ENCODE assay signal across 1 mouse cellular context in genomic region chr10:81285694-81286450, GRCm38 (mm10).
TF ChIP-seq lines count a peak whose summit lies in the region.

No protein-coding gene starts in this region.

TF ChIP-seq in CH12.LX, 34 proteins besides CTCF, POLR2A, EP300 and RAD21 (continued from another document):
- peak; percentile 58; the same call in 1 of the 2 replicates for TF ChIP-seq CHD2 (IDR thresholded peaks at IDR 0.05; ENCODE audit: low read length)
- peak; percentile 20 for TF ChIP-seq SMC3 (IDR thresholded peaks at IDR 0.05; ENCODE audit: low read depth, low read length)
- no peak for TF ChIP-seq JUND (conservative IDR thresholded peaks at IDR 0.05; ENCODE audit: low read depth, low read length)
- TF ChIP-seq RCOR1 (conservative IDR thresholded peaks at IDR 0.05; ENCODE audit: low read depth, low read length), result no peak; the same call in 1 of the 2 replicates
- no peak for TF ChIP-seq ZKSCAN1 (IDR thresholded peaks at IDR 0.05; ENCODE audit: borderline replicate concordance, low read depth, low read length)
- TF ChIP-seq ELF1 (IDR thresholded peaks at IDR 0.05; ENCODE audit: low read depth, low read length), result peak; percentile 87
- peak; percentile 65 for TF ChIP-seq IRF4 (IDR thresholded peaks at IDR 0.05; ENCODE audit: low read depth, low read length)
- TF ChIP-seq TBP (conservative IDR thresholded peaks at IDR 0.05; ENCODE audit: low read depth, low read length), result no peak
- TF ChIP-seq POLR2AphosphoS2 (IDR thresholded peaks at IDR 0.05; ENCODE audit: low read depth, low read length), result no peak
- no peak for TF ChIP-seq CHD1 (IDR thresholded peaks at IDR 0.05; ENCODE audit: low read depth, low read length)
- TF ChIP-seq ZC3H11A (IDR thresholded peaks at IDR 0.05; ENCODE audit: low read depth, low read length), result no peak
- TF ChIP-seq BHLHE40 (IDR thresholded peaks at IDR 0.05; ENCODE audit: low read depth, low read length), result peak; percentile 78
- TF ChIP-seq SIN3A (IDR thresholded peaks at IDR 0.05; ENCODE audit: low read length), result peak; percentile 98
- no peak for TF ChIP-seq GABPA (IDR thresholded peaks at IDR 0.05; ENCODE audit: insufficient replicate concordance, low read depth, low read length)
- TF ChIP-seq ZMIZ1 (IDR thresholded peaks at IDR 0.05; ENCODE audit: low read depth, low read length), result peak; percentile 41; the same call in 1 of the 2 replicates
- TF ChIP-seq MAX (IDR thresholded peaks at IDR 0.05; ENCODE audit: low read length), result no peak
- no peak for TF ChIP-seq USF1 (IDR thresholded peaks at IDR 0.05; ENCODE audit: low read depth, low read length)
- TF ChIP-seq UBTF (IDR thresholded peaks at IDR 0.05; ENCODE audit: low read depth, low read length), result peak; percentile 80; the same call in 1 of the 2 replicates
- peak; percentile 4; the same call in 1 of the 2 replicates for TF ChIP-seq ETS1 (conservative IDR thresholded peaks at IDR 0.05; ENCODE audit: low read depth, low read length)
- no peak for TF ChIP-seq MAFK (IDR thresholded peaks at IDR 0.05; ENCODE audit: insufficient replicate concordance, low read length)
- peak; percentile 33; the same call in 1 of the 2 replicates for TF ChIP-seq NELFE (IDR thresholded peaks at IDR 0.05; ENCODE audit: low read depth, low read length)
- TF ChIP-seq MEF2A (IDR thresholded peaks at IDR 0.05; ENCODE audit: borderline replicate concordance, low read depth, low read length), result peak; percentile 83
- TF ChIP-seq ZNF384 (IDR thresholded peaks at IDR 0.05; ENCODE audit: low read depth, low read length), result no peak
- 0 out of 2 replicates have a peak, but pooled peaks have one; percentile 13 for TF ChIP-seq USF2 (conservative IDR thresholded peaks at IDR 0.05; ENCODE audit: low read depth, low read length)
- no peak for TF ChIP-seq MYC (IDR thresholded peaks at IDR 0.05; ENCODE audit: low read depth, low read length)
- peak; percentile 73 for TF ChIP-seq HCFC1 (IDR thresholded peaks at IDR 0.05; ENCODE audit: low read depth, low read length)
- peak; percentile 47; the same call in 1 of the 2 replicates for TF ChIP-seq NRF1 (IDR thresholded peaks at IDR 0.05; ENCODE audit: low read depth, low read length)
- no peak for TF ChIP-seq JUN (IDR thresholded peaks at IDR 0.05; ENCODE audit: insufficient read depth, low read depth, low read length)
